Mouse (Mus musculus) embryonic fibroblast, embryonic 13.5 days (primary cell): ENCODE data around the gene Fam168a.

Experiments used
- CTCF ChIP-seq: IDR thresholded peaks from 2 replicates; pipeline ENCODE4 v1.5.1; 2011; ENCODE audit warnings: mild to moderate bottlenecking, control low read depth, low read length, moderate library complexity, borderline replicate concordance; ENCODE audit not compliant: insufficient read depth
- POLR2A ChIP-seq: IDR thresholded peaks from 2 replicates; pipeline ENCODE4 v1.6.1; 2011; ENCODE audit warnings: low read depth, mild to moderate bottlenecking, control low read depth, low read length, moderate library complexity

- no peak for TF ChIP-seq CTCF
- no peak for TF ChIP-seq POLR2A
Measured at GRCm38 (mm10) chr7:100851481-100852356, 145.3 kb downstream of the Fam168a start.
